Mouse (Mus musculus): Measurements from ENCODE around the gene Dennd1a.
"Not testable (repeated sequence)": the region's sequence is repeated elsewhere in the genome, so short reads cannot be mapped to it uniquely, and the experiment has no call there.

Gene Dennd1a

DNA sequence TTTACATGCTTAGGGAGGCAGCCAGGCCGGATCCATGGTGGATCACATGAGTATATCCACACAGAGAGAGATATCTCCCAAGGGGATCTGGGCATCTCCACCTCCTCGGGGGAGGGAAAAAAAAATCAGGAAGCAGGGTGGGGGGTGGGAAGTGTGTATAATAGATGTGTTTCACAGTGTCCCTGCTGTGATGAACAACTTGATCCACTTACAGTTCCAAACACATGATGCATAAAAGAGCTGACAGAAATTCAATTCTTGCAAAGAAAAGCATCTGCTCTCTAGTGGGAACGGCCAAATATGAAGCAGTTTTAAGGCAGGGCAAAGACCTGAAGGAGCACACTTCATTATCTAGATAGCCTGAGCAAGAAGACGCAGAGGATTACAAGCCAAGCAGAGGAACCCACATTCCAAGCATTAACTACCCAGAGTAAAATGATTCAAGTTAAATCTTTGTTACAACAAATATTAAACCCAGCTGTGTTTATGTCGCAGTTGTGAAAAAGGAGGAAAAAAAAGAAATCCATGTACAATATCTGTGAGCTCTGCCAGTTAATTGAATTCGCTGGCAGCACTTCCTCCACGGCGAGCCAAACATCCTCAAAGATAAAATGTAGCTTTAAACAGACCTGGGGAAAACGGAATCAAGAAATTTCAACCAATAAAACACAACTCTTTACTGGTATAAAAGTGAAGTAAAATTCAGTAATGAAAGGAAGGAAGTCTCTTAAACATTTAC lies 341.4 kb downstream of the Dennd1a start:
- DNase-seq, result peak; percentile 8

GRCm38 (mm10) chr2:37942906-37943305 lies 344.3 kb downstream of the Dennd1a start:
- no peak for DNase-seq

GRCm38 (mm10) chr2:37941741-37942140 lies 345.4 kb downstream of the Dennd1a start:
- no peak for DNase-seq

DNA sequence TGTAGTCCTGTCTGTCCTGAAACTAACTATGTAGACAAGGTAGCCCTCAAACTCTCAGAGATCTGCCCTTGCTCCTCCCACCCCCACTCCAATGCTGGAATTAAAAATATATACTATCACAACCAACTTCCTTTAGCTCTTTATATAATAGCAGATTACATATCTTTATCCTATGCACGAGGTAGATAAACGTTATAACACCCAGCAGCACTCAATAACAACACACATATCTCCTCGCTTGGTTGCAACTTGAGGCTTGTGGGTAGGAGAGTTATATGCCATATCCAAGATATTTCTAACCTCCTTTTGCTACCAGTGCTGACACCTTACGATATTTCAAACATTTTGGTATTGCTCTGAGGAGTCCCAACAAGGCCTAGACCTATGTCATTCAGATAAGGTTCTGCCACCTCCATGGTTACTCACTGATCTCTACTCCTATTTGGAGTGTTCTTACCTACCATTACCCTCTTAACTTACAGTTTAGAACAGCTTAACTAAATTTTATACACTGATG lies 346.3 kb downstream of the Dennd1a start:
- DNase-seq, result no peak

DNA sequence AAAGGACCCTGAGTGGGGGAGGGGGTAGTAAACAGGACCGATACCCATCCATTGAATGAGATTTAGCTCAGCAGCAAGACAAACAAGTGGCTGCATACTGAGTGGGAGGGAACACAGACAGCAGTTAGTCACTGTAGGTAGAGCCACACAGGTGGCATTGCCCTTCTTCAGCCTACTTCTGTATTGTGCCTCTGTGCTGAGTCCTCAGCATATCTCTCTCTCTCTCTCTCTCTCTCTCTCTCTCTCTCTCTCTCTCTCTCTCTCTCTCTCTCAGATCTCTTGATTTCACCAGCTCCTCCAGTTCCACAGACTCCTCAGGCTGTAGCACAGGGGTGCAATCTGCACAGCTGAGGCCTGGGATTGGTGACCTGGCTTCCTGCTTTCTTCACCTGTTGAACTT lies 347.2 kb downstream of the Dennd1a start:
- DNase-seq, result no peak

DNA sequence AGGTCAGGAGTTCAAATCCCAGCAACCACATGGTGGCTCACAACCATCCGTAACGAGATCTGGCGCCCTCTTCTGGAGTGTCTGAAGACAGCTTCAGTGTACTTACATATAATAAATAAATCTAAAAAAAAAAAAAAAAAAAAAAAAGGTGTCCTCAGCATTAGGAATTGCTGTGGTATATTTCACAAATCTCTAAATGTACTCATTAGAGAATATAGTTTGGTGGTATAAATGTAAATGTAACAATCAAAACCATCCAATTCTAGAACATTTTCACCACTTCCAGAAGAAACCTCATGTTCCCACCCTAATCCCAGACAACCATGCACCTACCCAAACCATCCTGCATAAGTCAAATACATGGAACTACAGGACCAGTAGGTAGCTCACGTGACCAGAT lies 350.3 kb downstream of the Dennd1a start:
- not testable (repeated sequence) for DNase-seq

- no peak for DNase-seq
Observed at GRCm38 (mm10) chr2:37932240-37932639, 354.9 kb downstream of the Dennd1a start.

- no peak for DNase-seq
Observed at GRCm38 (mm10) chr2:37931018-37931930, 355.9 kb downstream of the Dennd1a start.

GRCm38 (mm10) chr2:37926133-37926503 lies 361.1 kb downstream of the Dennd1a start:
- DNase-seq, result no peak

DNA sequence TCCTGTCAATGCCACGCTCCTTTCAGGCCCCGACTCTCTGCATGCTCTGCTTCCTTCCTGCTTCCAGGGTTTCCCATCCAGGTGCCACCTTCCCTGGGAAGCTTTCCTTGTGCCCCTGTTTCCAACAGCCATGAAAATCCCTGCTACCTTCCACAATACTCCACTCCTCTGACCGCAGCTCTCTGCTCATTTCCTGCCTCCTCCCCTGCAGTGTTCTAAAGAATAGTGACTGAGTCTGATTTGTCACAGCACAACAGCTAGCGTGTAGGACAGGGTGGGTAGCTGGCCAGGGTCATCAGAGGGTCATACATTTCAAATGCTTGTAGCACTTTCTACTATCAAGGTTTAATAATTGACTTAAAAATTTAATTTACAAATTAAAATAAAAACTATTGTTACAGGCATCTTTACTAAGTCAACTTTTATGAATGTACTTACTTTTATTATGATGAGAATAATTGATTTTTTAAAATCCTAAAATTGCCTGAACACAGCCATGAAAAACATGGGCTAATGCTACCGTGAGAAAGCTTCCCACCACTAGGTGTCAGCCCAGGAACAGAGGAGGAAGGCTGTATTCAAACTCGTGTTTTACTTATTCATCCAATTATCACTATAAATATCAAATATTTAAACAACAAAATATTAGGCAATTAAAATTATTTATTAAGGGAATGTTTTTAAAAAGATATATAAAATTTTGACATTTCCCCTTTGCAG lies 361.6 kb downstream of the Dennd1a start:
- peak; percentile 68 for DNase-seq

DNA sequence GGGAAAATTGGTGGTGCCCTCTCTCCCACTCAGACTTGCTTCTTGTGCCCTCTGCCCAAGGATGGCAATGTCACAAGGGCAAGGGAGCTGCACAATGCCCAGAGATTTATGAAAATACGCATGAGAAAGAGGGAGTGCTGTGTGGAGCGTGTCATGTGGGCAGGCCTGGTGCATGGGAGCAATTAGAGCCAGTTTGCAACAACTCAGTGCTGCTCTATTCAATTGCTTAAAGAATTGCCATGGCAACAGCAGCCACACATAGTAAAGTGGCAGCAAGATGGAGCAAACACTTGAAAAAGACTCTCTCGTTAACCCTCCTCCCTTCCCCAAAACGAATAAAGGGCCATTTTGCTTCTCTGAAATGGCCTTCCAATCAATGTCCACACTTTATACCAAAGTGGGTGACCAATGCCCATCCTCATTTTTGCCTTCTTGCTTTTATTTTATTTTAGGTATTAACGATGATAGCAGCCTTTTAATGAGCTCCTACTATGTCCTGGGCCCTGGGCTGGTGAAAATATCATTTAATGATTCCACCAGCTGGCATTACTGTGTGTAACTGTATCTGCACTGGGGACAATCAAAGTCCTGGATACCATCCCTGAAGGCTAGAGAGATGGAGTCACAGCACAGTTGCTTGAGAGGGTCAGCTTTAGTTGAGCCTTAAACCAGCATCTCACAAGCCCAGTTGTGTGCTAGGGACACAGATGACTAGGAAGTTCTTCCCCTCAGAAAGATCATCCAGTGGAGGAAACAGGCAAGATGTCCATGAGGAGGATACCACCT lies 378.3 kb downstream of the Dennd1a start:
- no peak for DNase-seq

GRCm38 (mm10) chr2:37908296-37908695 lies 378.9 kb downstream of the Dennd1a start:
- DNase-seq, result no peak

DNA sequence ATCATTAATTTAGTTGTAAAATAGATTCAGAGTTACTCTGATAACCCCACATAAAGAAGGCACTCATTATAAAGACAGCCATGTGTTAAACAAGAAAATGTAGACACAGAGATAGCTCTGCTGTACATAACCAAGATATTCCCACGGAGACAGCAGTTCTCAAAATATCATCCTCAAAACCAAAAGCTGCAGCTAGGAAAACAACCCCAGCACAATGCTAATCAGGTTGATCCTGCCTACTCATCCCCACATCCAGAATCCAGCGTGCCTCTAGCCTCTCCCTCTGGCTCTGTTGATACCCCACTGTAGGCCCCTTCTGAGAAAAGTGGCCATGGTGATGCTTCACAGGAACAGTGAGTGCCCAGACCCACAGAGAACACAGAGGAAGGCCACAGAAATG lies 380.9 kb downstream of the Dennd1a start:
- no peak for DNase-seq

DNA sequence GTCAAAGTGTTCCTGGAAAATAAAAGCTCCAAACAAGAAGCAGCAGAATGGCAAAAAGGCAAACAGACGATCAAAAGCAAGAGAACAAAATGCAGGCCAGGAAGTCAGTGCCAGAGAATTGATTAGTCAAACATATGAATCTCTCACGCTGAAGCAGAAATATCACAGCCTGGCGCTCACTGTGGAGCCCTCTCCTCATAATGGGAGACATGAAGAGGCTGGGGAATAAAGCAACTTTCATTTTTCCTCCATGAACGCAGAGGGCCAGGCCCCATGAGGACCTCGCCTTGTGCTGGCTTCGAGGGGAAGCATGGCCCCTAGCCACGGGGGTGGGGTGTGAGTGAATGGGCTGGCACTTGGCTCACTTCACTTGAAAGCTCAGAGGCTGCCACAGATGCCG lies 383.9 kb downstream of the Dennd1a start:
- DNase-seq, result no peak

GRCm38 (mm10) chr2:37883214-37883613 lies 404.0 kb downstream of the Dennd1a start:
- DNase-seq, result no peak

DNA sequence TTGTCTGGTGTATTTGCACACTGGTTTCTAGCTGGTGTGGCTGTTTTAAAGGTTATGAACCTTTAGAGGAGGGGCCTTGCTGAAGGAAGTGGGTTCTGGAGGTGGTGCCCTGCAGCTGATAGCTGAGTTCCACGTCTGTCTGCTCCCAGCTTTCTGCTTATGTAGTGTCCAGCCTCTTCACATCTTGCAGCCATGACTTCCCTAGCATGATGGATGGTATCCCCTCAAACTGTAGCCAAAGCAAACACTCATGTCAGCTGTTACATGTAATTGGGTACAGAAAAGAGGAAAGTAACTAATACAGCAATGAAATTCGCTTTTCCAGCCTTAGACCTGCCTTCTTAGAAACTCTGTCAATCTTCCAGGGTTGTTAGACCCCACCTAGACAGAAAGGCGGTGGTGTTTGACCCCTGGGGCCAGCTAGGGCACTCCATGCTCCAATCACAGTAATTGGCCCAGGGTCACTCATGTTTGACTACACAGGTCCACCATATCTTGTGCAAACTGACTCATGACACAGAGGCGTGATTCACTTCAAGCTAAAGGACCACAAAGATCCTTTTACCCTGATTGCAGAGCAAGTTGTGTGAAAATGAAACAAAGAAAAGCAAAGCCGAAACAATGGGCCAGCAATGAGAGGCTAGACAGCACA lies 405.8 kb downstream of the Dennd1a start:
- DNase-seq, result no peak

- no peak for DNase-seq
Observed at GRCm38 (mm10) chr2:37879697-37880096, 407.5 kb downstream of the Dennd1a start.

DNA sequence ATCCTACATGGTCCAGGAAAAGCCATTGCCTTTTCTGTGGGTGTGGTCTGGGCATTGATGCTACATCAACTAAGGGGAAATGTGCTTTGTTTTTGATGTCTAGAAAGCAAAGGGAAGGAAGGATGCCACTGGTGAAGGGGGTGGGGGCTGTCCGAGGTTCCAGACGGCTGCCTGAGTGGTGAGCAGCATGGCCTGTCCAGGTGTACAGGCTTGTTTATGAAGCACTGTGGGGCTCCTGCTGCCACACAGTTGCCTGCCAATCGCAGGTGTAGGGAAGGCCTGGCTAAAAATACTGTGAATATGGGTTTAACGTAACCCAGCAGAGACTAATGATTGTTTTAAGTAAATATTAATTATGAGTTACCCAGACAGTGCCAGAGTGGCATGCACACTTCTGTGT lies 414.4 kb downstream of the Dennd1a start:
- DNase-seq, result no peak

- DNase-seq, result no peak
Observed at GRCm38 (mm10) chr2:37869628-37870027, 417.6 kb downstream of the Dennd1a start.

DNA sequence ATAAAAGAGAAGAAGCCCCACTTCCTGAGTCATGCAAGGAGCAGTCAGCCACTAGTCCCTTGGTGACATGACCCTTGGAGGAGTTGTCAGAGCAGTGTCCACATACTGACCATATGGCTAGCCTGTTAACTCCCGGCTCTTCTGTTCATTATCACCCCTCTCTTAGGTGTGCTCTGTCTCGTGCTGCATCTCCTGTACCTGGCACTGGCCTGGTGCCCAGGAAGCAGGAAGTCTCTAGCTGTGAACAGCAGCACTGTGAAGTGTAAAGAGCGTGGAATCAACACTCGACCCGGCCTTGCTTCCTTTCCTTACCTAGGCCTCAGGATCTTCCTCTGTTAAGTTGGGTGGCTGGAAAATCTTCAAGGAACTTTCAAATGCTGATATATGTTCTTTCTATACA lies 419.8 kb downstream of the Dennd1a start:
- DNase-seq, result no peak

DNA sequence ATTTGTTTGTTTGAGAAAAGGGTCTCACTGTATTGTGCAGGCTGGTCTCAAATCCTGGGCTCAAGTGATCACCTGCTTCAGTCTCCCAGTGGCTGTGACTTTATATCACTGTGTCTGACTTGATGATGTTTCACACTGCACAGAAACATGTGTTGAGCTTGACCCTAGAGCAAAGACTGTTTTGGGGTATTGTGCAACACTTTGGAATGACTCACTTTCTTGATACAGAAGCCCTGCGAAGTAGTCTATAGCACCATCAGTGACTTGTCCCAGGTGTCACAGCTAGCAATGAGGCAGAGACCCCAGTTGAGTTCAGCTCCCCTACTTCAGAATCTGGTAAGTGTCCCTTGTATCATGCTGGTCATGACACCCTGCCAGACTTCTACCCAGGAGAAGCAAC lies 429.7 kb downstream of the Dennd1a start:
- DNase-seq, result no peak

GRCm38 (mm10) chr2:37856955-37857354 lies 430.2 kb downstream of the Dennd1a start:
- DNase-seq, result no peak

Data from lung, postnatal 10 days (tissue).